Mouse (Mus musculus) right cerebral cortex, postnatal 14 days (tissue): ENCODE data around the gene Tssc4.

Source experiments
- DNase-seq: peaks from one replicate; pipeline ENCODE4 v3.0.0; 2022

Gene Tssc4

GRCm38 (mm10) chr7:143069751-143070400 is 827 bp downstream of the Tssc4 start:
- DNase-seq: peak; percentile 30

GRCm38 (mm10) chr7:143070506-143071070 is 1.5 kb downstream of the Tssc4 start:
- no peak for DNase-seq

DNA sequence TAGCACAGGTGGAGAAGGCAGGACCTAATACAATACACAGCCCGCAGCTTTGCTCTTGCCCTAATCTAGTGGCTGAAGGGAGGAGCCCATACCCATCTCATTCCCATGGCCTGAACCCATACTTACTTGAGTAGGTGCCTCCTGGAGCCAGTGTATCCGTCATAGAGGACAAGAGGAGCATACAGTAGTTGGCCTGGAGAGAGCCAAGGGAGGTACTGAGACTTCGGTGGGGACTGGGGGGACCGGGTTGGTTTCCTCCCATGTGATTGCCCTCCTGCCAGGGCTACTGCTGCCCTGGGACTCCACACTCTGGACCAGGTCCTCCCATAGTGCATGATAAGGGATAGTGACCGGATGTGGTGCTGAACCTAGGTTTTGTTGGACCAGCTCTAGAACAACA is 3.6 kb downstream of the Tssc4 start:
- no peak for DNase-seq

GRCm38 (mm10) chr7:143073086-143073485 is 4.0 kb downstream of the Tssc4 start:
- DNase-seq: peak; percentile 27

GRCm38 (mm10) chr7:143075394-143075793 is 6.3 kb downstream of the Tssc4 start:
- no peak for DNase-seq

GRCm38 (mm10) chr7:143077351-143077750 is 8.3 kb downstream of the Tssc4 start:
- no peak for DNase-seq

DNA sequence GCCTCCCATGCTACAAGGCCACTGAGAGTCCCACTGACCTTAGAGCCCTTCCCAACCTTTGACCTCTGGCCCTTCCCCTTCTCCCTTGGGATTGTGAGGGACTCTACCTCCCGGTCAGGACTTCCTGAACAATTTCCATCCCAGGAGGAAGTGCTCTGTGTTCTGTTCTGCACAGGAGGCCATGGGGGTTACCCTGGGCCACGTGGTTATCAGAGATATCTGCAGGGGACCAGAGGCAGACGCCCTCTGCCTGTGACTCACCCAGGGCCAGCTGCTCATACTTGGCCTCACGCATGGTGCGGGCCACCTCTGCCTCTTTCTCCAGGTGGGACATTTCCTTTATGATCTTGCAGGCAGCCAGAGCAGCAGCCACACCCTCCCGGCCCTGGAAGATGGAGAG is 13.0 kb downstream of the Tssc4 start:
- DNase-seq: no peak

- DNase-seq: no peak
These were observed 14.7 kb downstream of the Tssc4 start for GRCm38 (mm10) chr7:143083708-143084107.

- DNase-seq: peak; percentile 60
These were observed 17.3 kb downstream of the Tssc4 start for GRCm38 (mm10) chr7:143086366-143086765.

- peak; percentile 53 for DNase-seq
These were observed 18.1 kb downstream of the Tssc4 start for GRCm38 (mm10) chr7:143087070-143087579.

DNA sequence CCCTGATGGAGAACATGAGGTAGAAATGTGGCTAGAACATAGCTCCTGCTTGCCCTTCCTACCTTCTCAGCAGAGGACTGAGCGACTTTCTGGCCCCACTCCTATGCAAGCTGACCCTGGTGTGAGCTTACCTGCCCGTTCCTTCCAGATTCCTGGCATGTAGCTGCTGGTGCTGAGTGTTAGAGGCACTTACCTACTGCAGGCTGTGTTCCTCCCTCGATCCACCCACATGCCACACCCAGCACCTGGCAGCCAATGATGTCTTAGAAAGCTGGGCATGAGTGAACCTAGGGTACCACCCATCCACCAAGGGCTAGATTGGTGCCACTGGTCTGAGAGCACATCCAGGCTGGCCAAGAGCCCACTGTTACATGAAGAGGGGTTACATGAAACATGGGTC is 24.8 kb downstream of the Tssc4 start:
- DNase-seq: no peak

GRCm38 (mm10) chr7:143094592-143095553 is 25.8 kb downstream of the Tssc4 start, which contains the start of gene Trpm5:
TSS of gene Trpm5 (minus strand) at chr7:143094642.
- peak; percentile 44 for DNase-seq

GRCm38 (mm10) chr7:143095554-143095907 is 26.5 kb downstream of the Tssc4 start:
- DNase-seq: no peak

- no peak for DNase-seq
These were observed 31.7 kb downstream of the Tssc4 start for GRCm38 (mm10) chr7:143100759-143101158.

GRCm38 (mm10) chr7:143105258-143105897 is 36.3 kb downstream of the Tssc4 start:
- no peak for DNase-seq

GRCm38 (mm10) chr7:143106062-143106461 is 37.0 kb downstream of the Tssc4 start, which contains the start of gene Kcnq1:
TSS of gene Kcnq1 (plus strand) at chr7:143106362.
- DNase-seq: no peak

DNA sequence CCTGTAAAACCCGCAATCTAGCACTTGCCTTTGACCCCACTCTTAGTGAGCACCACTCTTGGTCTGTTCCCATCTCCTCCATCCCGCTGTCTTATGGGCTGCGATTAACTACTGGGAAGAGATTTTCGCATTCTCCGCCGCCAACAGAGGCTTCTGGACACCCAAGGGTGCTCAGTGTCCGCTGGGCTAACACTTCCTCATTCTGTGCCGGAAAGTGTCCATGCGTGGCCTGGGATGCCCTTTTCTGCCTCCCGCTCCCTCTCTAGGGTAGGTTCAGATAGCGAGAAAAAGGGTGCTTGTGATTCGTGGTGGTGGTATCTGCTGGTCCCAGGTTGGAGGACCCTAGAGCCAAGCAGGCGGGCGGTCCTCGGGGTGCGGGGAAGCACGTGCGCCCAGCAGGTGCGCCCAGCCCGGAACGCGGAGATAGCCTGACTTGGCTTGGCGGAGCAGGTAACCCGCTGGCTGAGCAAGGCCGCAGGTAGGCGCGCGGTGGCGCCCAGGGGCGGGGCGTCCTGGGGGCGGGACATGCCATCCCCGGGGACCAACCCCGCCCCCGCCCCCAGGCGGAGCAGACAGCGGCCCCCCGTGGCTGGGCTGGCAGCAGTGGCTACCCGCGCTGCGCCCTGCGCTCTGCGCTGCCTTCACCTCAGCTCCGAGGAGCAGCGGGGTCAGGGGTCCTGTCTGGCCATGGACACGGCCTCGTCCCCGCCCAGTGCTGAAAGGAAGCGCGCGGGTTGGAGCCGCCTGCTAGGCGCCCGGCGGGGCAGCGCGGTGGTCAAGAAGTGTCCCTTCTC is 37.8 kb downstream of the Tssc4 start:
- DNase-seq: no peak

DNA sequence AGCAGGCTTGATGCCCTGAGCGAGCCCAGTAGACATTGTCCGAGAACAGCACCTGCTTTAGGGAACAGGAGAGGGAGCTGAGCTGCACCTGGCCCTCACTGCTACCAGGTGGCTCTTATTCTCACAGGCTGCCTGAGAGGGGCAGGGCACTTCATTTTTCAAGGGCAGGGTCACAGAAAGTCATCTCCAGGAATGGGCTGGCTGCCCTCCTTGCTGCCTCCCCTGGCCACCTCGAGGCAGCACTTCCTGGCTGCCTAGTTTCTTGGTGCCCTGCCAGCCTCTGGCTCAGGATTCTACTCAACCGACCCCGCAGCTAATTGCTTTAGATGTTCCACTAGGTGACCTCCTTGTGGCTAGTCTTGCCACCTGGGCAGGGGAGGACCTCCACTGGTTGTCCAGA is 39.2 kb downstream of the Tssc4 start:
- DNase-seq: no peak

GRCm38 (mm10) chr7:143108996-143109660 is 40.1 kb downstream of the Tssc4 start:
- no peak for DNase-seq

DNA sequence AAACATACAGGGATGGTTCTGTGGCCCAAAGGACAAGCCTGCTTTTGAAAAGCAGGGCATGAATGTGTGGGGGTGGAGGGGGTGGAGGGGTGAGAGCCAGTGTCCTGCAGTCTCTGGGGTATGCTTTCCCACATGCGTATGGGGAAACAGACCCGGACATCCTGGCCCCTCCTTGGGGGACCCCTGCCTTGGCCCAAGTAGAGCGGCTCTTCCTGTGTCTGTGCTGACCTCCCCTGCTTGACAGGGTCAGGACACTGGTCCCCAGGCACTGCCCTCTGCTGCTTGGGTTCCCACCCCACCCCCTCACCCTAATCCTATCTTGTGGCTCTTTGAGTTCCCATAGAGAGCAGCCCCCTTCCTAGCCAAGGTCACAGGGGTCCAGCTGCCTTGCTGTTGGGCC is 40.6 kb downstream of the Tssc4 start:
- no peak for DNase-seq

DNA sequence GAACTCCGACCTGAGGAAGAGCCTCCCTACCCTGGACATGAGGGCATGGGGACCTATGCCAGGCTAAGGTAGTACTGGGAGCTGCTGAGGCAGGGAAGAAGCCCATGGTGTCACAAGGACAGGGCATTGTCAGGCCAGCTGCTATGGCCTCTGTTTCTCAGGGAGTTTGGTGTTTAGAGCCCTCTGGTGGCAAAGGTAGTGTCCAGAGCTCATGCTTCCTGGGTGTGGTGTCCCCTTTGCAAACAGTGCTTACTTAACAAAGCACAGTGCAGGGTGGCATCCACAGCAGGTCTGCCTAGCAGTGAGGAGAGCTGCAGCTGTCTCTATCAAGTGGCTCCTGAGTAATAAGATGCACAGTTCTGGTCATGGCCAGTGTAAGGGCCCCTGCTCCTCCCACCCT is 41.8 kb downstream of the Tssc4 start:
- DNase-seq: no peak

DNA sequence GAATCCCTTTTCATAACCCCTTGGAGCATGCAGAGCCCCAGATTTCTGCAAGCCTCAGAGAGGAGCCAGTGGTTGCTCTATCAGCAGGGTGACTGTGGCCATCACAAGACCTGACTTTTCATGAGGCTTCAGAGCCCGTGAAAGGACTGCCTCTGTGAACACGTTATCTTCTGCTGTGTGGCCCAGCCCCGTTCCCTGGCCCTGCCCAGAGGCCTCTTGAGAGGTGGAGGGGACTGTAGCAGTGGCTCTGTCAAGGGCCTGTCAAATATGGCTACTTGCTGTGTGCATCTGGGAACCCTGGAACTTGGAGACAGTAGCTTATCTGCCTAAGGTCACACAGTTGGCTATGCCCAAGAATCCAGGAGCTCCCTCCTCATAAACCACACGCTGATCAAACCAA is 42.7 kb downstream of the Tssc4 start:
- no peak for DNase-seq
